In genomic region chr2:148381076-148381475, GRCm38 (mm10) we compare ENCODE assay signal across 21 mouse cellular contexts. TPM values are rescaled to one million over a fixed set of nuclear protein-coding genes. Genes with fewer than 3 reads are reported as not detected.
A peak's percentile ranks its signal among the peaks of the same experiment; 100 is the strongest.
DNase-seq lines count a peak whose midpoint lies in the region; ATAC-seq and TF ChIP-seq lines count a peak whose summit lies in the region.
"Had no signal": no experiment of that assay in that cellular context is flagged by ENCODE, and none has a peak within 500 bp of the region (broad histone marks: within the 10 kb centered on the region; RNA-seq: fewer than 3 reads in every experiment).

No protein-coding gene starts in this region.

- H3K27ac ChIP-seq in heart, embryonic 11.5 days (ENCODE audit: low read depth, low read length) = no peak overlapping the region
- H3K27ac ChIP-seq in midbrain, embryonic 11.5 days (ENCODE audit: low read depth, low read length) = no peak overlapping the region
- no peak overlapping the region for H3K27ac ChIP-seq in midbrain, postnatal 0 days (ENCODE audit: low read depth, low read length)

- H3K9me3 ChIP-seq in heart, embryonic 11.5 days (replicated peaks; ENCODE audit: control insufficient read depth, low read length) = no peaks in the 10 kb centered on the region
- H3K9me3 ChIP-seq in midbrain, embryonic 11.5 days (ENCODE audit: control insufficient read depth, low read length) = no peaks in the 10 kb centered on the region
- H3K9me3 ChIP-seq in midbrain, postnatal 0 days (ENCODE audit: low read length) = no peaks in the 10 kb centered on the region

- 77% methylated on average over 2 of the region's 2 CpGs for WGBS in heart, embryonic 11.5 days (ENCODE audit: insufficient replicate concordance)
- 81% methylated on average over 2 of the region's 2 CpGs for WGBS in midbrain, embryonic 11.5 days
- 88% methylated on average over 2 of the region's 2 CpGs for WGBS in midbrain, postnatal 0 days

- H3K9ac ChIP-seq in heart, embryonic 11.5 days (ENCODE audit: low read depth, low read length) = no peak overlapping the region
- H3K9ac ChIP-seq in midbrain, embryonic 11.5 days (ENCODE audit: low read length) = no peak overlapping the region
- H3K9ac ChIP-seq in midbrain, postnatal 0 days (replicated peaks; ENCODE audit: low read length, poor library complexity, severe bottlenecking) = no peak overlapping the region

- peak; percentile 78 for DNase-seq in heart, adult 11 months
- peak; percentile 77 for DNase-seq in midbrain, embryonic 11.5 days (ENCODE audit: low spot score, missing footprints)
- DNase-seq in midbrain, postnatal 0 days (ENCODE audit: low spot score) = no peak
- DNase-seq: adrenal gland, adult 2 months; adrenal gland, adult 8-10 months; adrenal gland, postnatal 10 days; adrenal gland, postnatal 14 days; adrenal gland, postnatal 25 days; adrenal gland, postnatal 36 days; B cell, adult 2 months; cerebellum, adult 11 months; cerebellum, adult 11-12 months; cerebellum, adult 18-20 months had no signal

- H3K27me3 ChIP-seq in heart, embryonic 11.5 days (ENCODE audit: control insufficient read depth, insufficient read depth, low read length) = peaks cover 17% of the 10 kb centered on the region
- no peaks in the 10 kb centered on the region for H3K27me3 ChIP-seq in midbrain, embryonic 11.5 days (ENCODE audit: control insufficient read depth, insufficient read depth, low read length)
- H3K27me3 ChIP-seq in midbrain, postnatal 0 days (ENCODE audit: insufficient read depth, low read length) = no peaks in the 10 kb centered on the region
- H3K27me3 ChIP-seq: CH12.LX, Patski had no signal

- ATAC-seq in heart, embryonic 11.5 days (replicated peaks; ENCODE audit: insufficient number of reproducible peaks, low FRiP score, low TSS enrichment) = no peak
- no peak for ATAC-seq in midbrain, embryonic 11.5 days (ENCODE audit: low FRiP score)
- ATAC-seq in midbrain, postnatal 0 days (ENCODE audit: low FRiP score) = no peak
- ATAC-seq: activated CD4-positive, CD25-positive, alpha-beta regulatory T cell, adult 4 months; CD4-positive, CD25-positive, alpha-beta regulatory T cell, adult 4 months; Patski had no signal

- no peak overlapping the region for H3K4me3 ChIP-seq in heart, embryonic 11.5 days (ENCODE audit: low read depth, low read length)
- no peak overlapping the region for H3K4me3 ChIP-seq in midbrain, embryonic 11.5 days (ENCODE audit: low read depth, low read length)
- H3K4me3 ChIP-seq in midbrain, postnatal 0 days (ENCODE audit: low read depth, low read length) = no peak overlapping the region

- H3K4me2 ChIP-seq in heart, embryonic 11.5 days = no peak overlapping the region
- H3K4me2 ChIP-seq in midbrain, embryonic 11.5 days = no peak overlapping the region
- no peak overlapping the region for H3K4me2 ChIP-seq in midbrain, postnatal 0 days (ENCODE audit: low read depth, low read length, poor library complexity, severe bottlenecking)

- H3K36me3 ChIP-seq in heart, embryonic 11.5 days (ENCODE audit: control insufficient read depth, insufficient read depth, low read length) = no peaks in the 10 kb centered on the region
- no peaks in the 10 kb centered on the region for H3K36me3 ChIP-seq in midbrain, embryonic 11.5 days (ENCODE audit: control insufficient read depth, insufficient read depth, low read length)
- H3K36me3 ChIP-seq in midbrain, postnatal 0 days (ENCODE audit: insufficient read depth, low read length) = no peaks in the 10 kb centered on the region
- H3K36me3 ChIP-seq: G1E had no signal

- TF ChIP-seq CTCF in midbrain, postnatal 0 days (IDR thresholded peaks at IDR 0.05) = no peak

- no peaks in the 10 kb centered on the region for H3K4me1 ChIP-seq in heart, embryonic 11.5 days (ENCODE audit: control insufficient read depth, insufficient read depth, low read length)
- no peaks in the 10 kb centered on the region for H3K4me1 ChIP-seq in midbrain, embryonic 11.5 days (ENCODE audit: control insufficient read depth, insufficient read depth, low read length)
- H3K4me1 ChIP-seq in midbrain, postnatal 0 days (ENCODE audit: insufficient read depth, low read length) = no peaks in the 10 kb centered on the region

RNA-seq across cellular contexts. Expression of gene Sstr4, which starts 14.1 kb away (rescaled TPM):
- 1.2 and 1.7 TPM in 2 replicates for polyA plus RNA-seq in heart, embryonic 11.5 days (2014; fragmentation: Nextera tagmentation; extraction: Ambion mirVana)
- polyA plus RNA-seq in midbrain, embryonic 11.5 days (2014; fragmentation: Nextera tagmentation; extraction: Ambion mirVana) = 1.4 and 2.2 TPM in 2 replicates
- 13.5 and 14.0 TPM in 2 replicates for total RNA-seq in midbrain, postnatal 0 days (2014; rRNA removed)
- polyA plus RNA-seq in midbrain, postnatal 0 days (2015; fragmentation: Nextera tagmentation; extraction: Ambion mirVana) = 2.7 TPM in 2 replicates
- total RNA-seq: adrenal gland, postnatal 25 days; CH12.LX; G1E; MEL had no signal
- polyA plus RNA-seq: activated CD4-positive, CD25-positive, alpha-beta regulatory T cell, adult 4 months; C2C12; CD4-positive, CD25-positive, alpha-beta regulatory T cell, adult 4 months; G1E; Patski had no signal

RNA-seq across cellular contexts. Expression of gene Thbd, which starts 26.9 kb away (rescaled TPM):
- polyA plus RNA-seq in heart, embryonic 11.5 days (2014; fragmentation: Nextera tagmentation; extraction: Ambion mirVana) = 18.5 and 19.2 TPM in 2 replicates
- 16.3 and 21.0 TPM in 2 replicates for polyA plus RNA-seq in midbrain, embryonic 11.5 days (2014; fragmentation: Nextera tagmentation; extraction: Ambion mirVana)
- total RNA-seq in midbrain, postnatal 0 days (2014; rRNA removed) = 26.1 and 34.3 TPM in 2 replicates
- 14.7 and 15.6 TPM in 2 replicates for polyA plus RNA-seq in midbrain, postnatal 0 days (2015; fragmentation: Nextera tagmentation; extraction: Ambion mirVana)
- total RNA-seq: CH12.LX, G1E, MEL had no signal
- polyA plus RNA-seq: G1E, Patski had no signal
